Mouse (Mus musculus): ENCODE data around the gene Emp1.
A peak's percentile ranks its signal among the peaks of the same experiment; 100 is the strongest.

Gene Emp1

GRCm38 (mm10) chr6:135364041-135364745 lies 1.8 kb downstream of the Emp1 start:
- DNase-seq, result peak; percentile 40 to 55

GRCm38 (mm10) chr6:135364891-135365301 lies 2.6 kb downstream of the Emp1 start:
- DNase-seq, result peak; percentile 85 to 91

GRCm38 (mm10) chr6:135365614-135366013 lies 3.3 kb downstream of the Emp1 start:
- no peak for DNase-seq

- peak; percentile 44 to 82 for DNase-seq
Observed at GRCm38 (mm10) chr6:135368230-135368629, 5.9 kb downstream of the Emp1 start.

GRCm38 (mm10) chr6:135369551-135369968 lies 7.2 kb downstream of the Emp1 start:
- DNase-seq, result peak; percentile 64 to 83

- DNase-seq, result no peak
Observed at GRCm38 (mm10) chr6:135370954-135371353, 8.6 kb downstream of the Emp1 start.

- no peak for DNase-seq
Observed at GRCm38 (mm10) chr6:135373357-135373756, 11.0 kb downstream of the Emp1 start.

GRCm38 (mm10) chr6:135375818-135376217 lies 13.5 kb downstream of the Emp1 start:
- no peak for DNase-seq

GRCm38 (mm10) chr6:135376248-135376647 lies 13.9 kb downstream of the Emp1 start:
- no peak for DNase-seq

- DNase-seq, result peak; percentile 37 to 73
Observed at GRCm38 (mm10) chr6:135377583-135378319, 15.4 kb downstream of the Emp1 start.

GRCm38 (mm10) chr6:135383919-135384318 lies 21.6 kb downstream of the Emp1 start:
- no peak for DNase-seq

- DNase-seq, result no peak
Observed at GRCm38 (mm10) chr6:135385738-135386459, 23.6 kb downstream of the Emp1 start.

GRCm38 (mm10) chr6:135387653-135388052 lies 25.3 kb downstream of the Emp1 start:
- no peak for DNase-seq

GRCm38 (mm10) chr6:135388711-135389110 lies 26.4 kb downstream of the Emp1 start:
- no peak for DNase-seq

GRCm38 (mm10) chr6:135390398-135390797 lies 28.1 kb downstream of the Emp1 start:
- DNase-seq, result no peak

GRCm38 (mm10) chr6:135395375-135395774 lies 33.0 kb downstream of the Emp1 start:
- DNase-seq, result no peak

GRCm38 (mm10) chr6:135397089-135397488 lies 34.7 kb downstream of the Emp1 start:
- DNase-seq, result no peak

- no peak for DNase-seq
Observed at GRCm38 (mm10) chr6:135397788-135398187, 35.4 kb downstream of the Emp1 start.

GRCm38 (mm10) chr6:135398801-135399200 lies 36.5 kb downstream of the Emp1 start:
- no peak for DNase-seq

- peak in 1 of 2 experiments; percentile 77 for DNase-seq
Observed at GRCm38 (mm10) chr6:135400306-135400705, 38.0 kb downstream of the Emp1 start.

- no peak for DNase-seq
Observed at GRCm38 (mm10) chr6:135405093-135405492, 42.7 kb downstream of the Emp1 start.

GRCm38 (mm10) chr6:135407323-135407722 lies 45.0 kb downstream of the Emp1 start:
- no peak for DNase-seq

GRCm38 (mm10) chr6:135411712-135412319 lies 49.5 kb downstream of the Emp1 start:
- no peak for DNase-seq

Data from lung, postnatal 4 days (tissue).